Mouse (Mus musculus) MEL (cell line): Measurements from ENCODE around the gene Il31ra. TPM values are rescaled to one million over a fixed set of nuclear protein-coding genes. Genes with fewer than 3 reads are reported as not detected.

ENCODE experiments used
- DNase-seq: peaks from one replicate; pipeline ENCODE4 v3.0.0; 2011; ENCODE audit warnings: low read depth, low spot score
- H3K27ac ChIP-seq: 2 replicates; pipeline ENCODE4 v1.5.1; 2012; ENCODE audit warnings: low read depth, mild to moderate bottlenecking, control low read depth, low read length, moderate library complexity; ENCODE audit not compliant: control insufficient read depth
- H3K27me3 ChIP-seq, 2 experiments: fragments of 150-350 bp in 1 of 2; sonication (generic) in 1 of 2; 2 replicates each; pipeline ENCODE4 v1.6.1; 2012; ENCODE audit warnings: low read length in 2 of 2, mild to moderate bottlenecking in 2 of 2, improper control_type of control experiment in 1 of 2, moderate library complexity in 1 of 2; ENCODE audit not compliant: insufficient read depth in 2 of 2, control insufficient read depth in 1 of 2
- H3K36me3 ChIP-seq, 2 experiments: 2 replicates each; pipeline ENCODE4 v1.6.1; 2012 to 2014; ENCODE audit warnings: low read length in 2 of 2, improper control_type of control experiment in 1 of 2, inconsistent platforms in 1 of 2, mild to moderate bottlenecking in 1 of 2; ENCODE audit not compliant: insufficient read depth in 2 of 2, control insufficient read depth in 1 of 2
- H3K4me1 ChIP-seq, 2 experiments: fragments of 150-350 bp in 1 of 2; sonication (generic) in 1 of 2; 2 replicates each; pipeline ENCODE4 v1.6.1; 2012; ENCODE audit warnings: low read length in 2 of 2, improper control_type of control experiment in 1 of 2, mild to moderate bottlenecking in 1 of 2; ENCODE audit not compliant: insufficient read depth in 2 of 2, control insufficient read depth in 1 of 2
- H3K4me3 ChIP-seq, 2 experiments: fragments of 150-350 bp in 1 of 2; sonication (generic) in 1 of 2; 2 replicates each; pipeline ENCODE4 v1.5.1; 2012; ENCODE audit warnings: low read depth in 2 of 2, low read length in 2 of 2, mild to moderate bottlenecking in 2 of 2, moderate library complexity in 2 of 2, control low read depth in 1 of 2, improper control_type of control experiment in 1 of 2; ENCODE audit not compliant: control insufficient read depth in 1 of 2, insufficient read depth in 1 of 2
- H3K79me2 ChIP-seq: 2 replicates; pipeline ENCODE4 v1.6.1; 2012; ENCODE audit warnings: mild to moderate bottlenecking, low read length, moderate library complexity; ENCODE audit not compliant: control insufficient read depth, poor library complexity, insufficient read depth
- H3K9ac ChIP-seq: 2 replicates; pipeline ENCODE4 v1.6.1; 2012; ENCODE audit warnings: low read depth, mild to moderate bottlenecking, control low read depth, low read length, moderate library complexity; ENCODE audit not compliant: control insufficient read depth, poor library complexity, severe bottlenecking
- H3K9me3 ChIP-seq: fragments of 150-350 bp; sonication (generic); replicated peaks from 2 replicates; pipeline ENCODE4 v1.6.1; 2012; ENCODE audit warnings: mild to moderate bottlenecking, low read length, improper control_type of control experiment, moderate library complexity; ENCODE audit not compliant: insufficient read depth
- GATA1 ChIP-seq: IDR thresholded peaks from 2 replicates; pipeline ENCODE4 v1.6.1; 2011; ENCODE audit warnings: low read depth, low read length, improper control_type of control experiment
- MAFK ChIP-seq: IDR thresholded peaks from 2 replicates; pipeline ENCODE4 v1.6.1; 2011; ENCODE audit warnings: low read depth, mild to moderate bottlenecking, low read length, improper control_type of control experiment, borderline replicate concordance
- MXI1 ChIP-seq: IDR thresholded peaks from 2 replicates; pipeline ENCODE4 v1.6.1; 2011; ENCODE audit warnings: mild to moderate bottlenecking, low read depth, low read length, improper control_type of control experiment
- TAL1 ChIP-seq: IDR thresholded peaks from 2 replicates; pipeline ENCODE4 v1.6.1; 2012; ENCODE audit warnings: mild to moderate bottlenecking, inconsistent platforms, low read length, moderate library complexity, mixed read lengths
- TBP ChIP-seq: IDR thresholded peaks from 2 replicates; pipeline ENCODE4 v1.8.0; 2011; ENCODE audit warnings: low read depth, low read length, improper control_type of control experiment
- ZC3H11A ChIP-seq: IDR thresholded peaks from 2 replicates; pipeline ENCODE4 v1.6.1; 2012; ENCODE audit warnings: low read depth, mild to moderate bottlenecking, inconsistent platforms, low read length, improper control_type of control experiment
- polyA plus RNA-seq, 2 experiments: library from polyadenylated mRNA; stranded (reverse) in 1 of 2; unstranded in 1 of 2; fragments of >175 nt in 1 of 2; fragments of >200 nt in 1 of 2; gene quantifications; 2 replicates each; pipeline versions ENCODE4 v1.2.1 to v1.2.4; 2012; ENCODE audit warnings: low replicate concordance in 2 of 2, low read depth in 1 of 2; ENCODE audit not compliant: insufficient read length in 2 of 2, insufficient read depth in 1 of 2, missing spikeins in 1 of 2
- total RNA-seq: library from RNA; depleted of rRNA; stranded (reverse); fragments of 300-350 nt; gene quantifications from 2 replicates; pipeline ENCODE4 v1.2.3, GENCODE M21; 2012; rRNA removed

The Il31ra gene
- total and polyA plus RNA-seq, 3 experiments, result 2.1 to 2.2 TPM; not detected in 1

GRCm38 (mm10) chr13:112471201-112471600, 123.0 kb downstream of the Il31ra start:
- Histone ChIP-seq H3K4me3 (no peak overlapping the region), H3K27ac (no peak overlapping the region), H3K79me2 (no peaks in the 10 kb centered on the region), H3K36me3 (no peaks in the 10 kb centered on the region), H3K9ac (no peak overlapping the region), H3K9me3 (no peaks in the 10 kb centered on the region), H3K27me3 (no peaks in the 10 kb centered on the region), H3K4me1 (no peaks in the 10 kb centered on the region)
- DNase-seq, result no peak
- TF ChIP-seq MXI1 (no peak), TAL1 (no peak), MAFK (no peak), TBP (no peak), ZC3H11A (no peak), GATA1 (no peak)

Other genes with a start within 250 kb of the Il31ra start
- 1.7 TPM in 2 replicates for gene Il6st, start 130.3 kb downstream of the Il31ra start, total RNA-seq
- gene Il6st, start 130.3 kb downstream of the Il31ra start, polyA plus RNA-seq, result 1 to 10 TPM in 1 of 2 experiments, not detected in 1; 3.7 TPM
- gene Ddx4, start 58.1 kb upstream of the Il31ra start, total RNA-seq, result 0.95 and 1.3 TPM in 2 replicates
- gene Ddx4, start 58.1 kb upstream of the Il31ra start, polyA plus RNA-seq, result under 1 TPM in 1 of 2 experiments, not detected in 1; 0.31 TPM
- 11.9 and 14.1 TPM in 2 replicates for gene Slc38a9, start 66.4 kb upstream of the Il31ra start, total RNA-seq
- gene Slc38a9, start 66.4 kb upstream of the Il31ra start, polyA plus RNA-seq, result 10 to 100 TPM in 1 of 2 experiments, not detected in 1; 10.8 TPM
- gene Plpp1, start 206.4 kb upstream of the Il31ra start, total RNA-seq, result 0.10 and 0.12 TPM in 2 replicates
- gene Plpp1, start 206.4 kb upstream of the Il31ra start, polyA plus RNA-seq, result under 1 TPM in 1 of 2 experiments, not detected in 1; 0.15 TPM